Mouse (Mus musculus) erythroblast, adult 5-6 weeks (primary cell): Measurements from ENCODE around the gene Agfg2. TPM values are rescaled to one million over a fixed set of nuclear protein-coding genes. Genes with fewer than 3 reads are reported as not detected.

ENCODE experiments used
- ATAC-seq: replicated peaks from 2 replicates; pipeline ENCODE4 v1.8.0; 2016; ENCODE audit warnings: moderate number of reproducible peaks, mild to moderate bottlenecking, moderate TSS enrichment, inconsistent platforms; ENCODE audit not compliant: poor library complexity, low FRiP score, severe bottlenecking
- total RNA-seq, 2 experiments: library from RNA; stranded (forward) in 1 of 2; stranded (reverse) in 1 of 2; fragments of 150-400 nt in 1 of 2; fragments of 200-764, 138-1000 nt in 1 of 2; gene quantifications; 2 replicates each; pipeline versions ENCODE4 v1.2.3 to v1.2.4; 2015 to 2017; ENCODE audit warnings: low replicate concordance in 2 of 2

The Agfg2 gene
- total RNA-seq, 2 experiments from 2014 or later = 9.6 to 24.5 TPM

GRCm38 (mm10) chr5:137685653-137686052, 1.1 kb upstream of the Agfg2 start:
- no peak for ATAC-seq

GRCm38 (mm10) chr5:137683388-137684293, 885 bp downstream of the Agfg2 start:
- ATAC-seq = no peak

- no peak for ATAC-seq
Observed at GRCm38 (mm10) chr5:137682526-137682925, 2.0 kb downstream of the Agfg2 start.

- ATAC-seq = no peak
Observed at GRCm38 (mm10) chr5:137679726-137680125, 4.8 kb downstream of the Agfg2 start.

- ATAC-seq = no peak
Observed at GRCm38 (mm10) chr5:137678736-137679135, 5.8 kb downstream of the Agfg2 start.

GRCm38 (mm10) chr5:137677859-137678258, 6.7 kb downstream of the Agfg2 start:
- ATAC-seq = no peak

GRCm38 (mm10) chr5:137674786-137675185, 9.7 kb downstream of the Agfg2 start:
- no peak for ATAC-seq

GRCm38 (mm10) chr5:137673015-137673414, 11.5 kb downstream of the Agfg2 start:
- peak; percentile 76 for ATAC-seq

- ATAC-seq = no peak
Observed at GRCm38 (mm10) chr5:137672361-137672760, 12.2 kb downstream of the Agfg2 start.

GRCm38 (mm10) chr5:137671443-137672240, 12.9 kb downstream of the Agfg2 start:
- peak; percentile 37; the same call in 1 of the 2 replicates for ATAC-seq

GRCm38 (mm10) chr5:137670240-137670639, 14.3 kb downstream of the Agfg2 start:
- ATAC-seq = peak; percentile 56; the same call in 1 of the 2 replicates

- no peak for ATAC-seq
Observed at GRCm38 (mm10) chr5:137668971-137669370, 15.6 kb downstream of the Agfg2 start.

GRCm38 (mm10) chr5:137663057-137663456, 21.5 kb downstream of the Agfg2 start:
- ATAC-seq = no peak

GRCm38 (mm10) chr5:137660064-137660688, 24.4 kb downstream of the Agfg2 start:
- no peak for ATAC-seq

- ATAC-seq = peak; percentile 76
Observed at GRCm38 (mm10) chr5:137656977-137657376, 27.5 kb downstream of the Agfg2 start.

GRCm38 (mm10) chr5:137654746-137655145, 29.8 kb downstream of the Agfg2 start:
- 0 out of 2 replicates have a peak, but pooled peaks have one; percentile 14 for ATAC-seq

GRCm38 (mm10) chr5:137653366-137653765, 31.2 kb downstream of the Agfg2 start:
- ATAC-seq = no peak

GRCm38 (mm10) chr5:137652474-137652873, 32.1 kb downstream of the Agfg2 start:
- ATAC-seq = peak; percentile 60

GRCm38 (mm10) chr5:137649669-137650571, 34.6 kb downstream of the Agfg2 start:
- no peak for ATAC-seq
